Mouse (Mus musculus) CD4-positive, CD25-positive, alpha-beta regulatory T cell, adult 9 weeks (primary cell): ENCODE results near the gene Copb1. TPM values are rescaled to one million over a fixed set of nuclear protein-coding genes. Genes with fewer than 3 reads are reported as not detected.

Experiments used
- polyA plus RNA-seq: library from polyadenylated mRNA; unstranded; fragments of 100-300 nt; shearing (Covaris generic); gene quantifications from one replicate; pipeline ENCODE4 v1.2.1, GENCODE M21; 2017

Gene Copb1
- 132 TPM for polyA plus RNA-seq

GRCm38 (mm10) chr7:114253885-114254833 is at the start of gene Copb1:
Gene Copb1, minus strand, starts transcription at chr7:114254711.

GRCm38 (mm10) chr7:114276005-114276752 is 21.7 kb upstream of the Copb1 start, which contains the start of gene Psma1:
Gene Psma1, minus strand, starts transcription at chr7:114276118.

Other genes starting within 250 kb of the Copb1 start
- 6.7 TPM for gene Rras2, start 136.9 kb downstream of the Copb1 start, polyA plus RNA-seq
- gene Psma1, start 21.4 kb upstream of the Copb1 start, polyA plus RNA-seq: 313 TPM
- gene Pde3b, start 160.6 kb upstream of the Copb1 start, polyA plus RNA-seq: 3.1 TPM